Mouse (Mus musculus): ENCODE measurements at regions not wholly inside any gene's neighbourhood (a gene's known extent, or its start where the extent isn't known, plus 50 kb on each side); places are given as distances from the start of the nearest gene placed in this dataset.

DNA sequence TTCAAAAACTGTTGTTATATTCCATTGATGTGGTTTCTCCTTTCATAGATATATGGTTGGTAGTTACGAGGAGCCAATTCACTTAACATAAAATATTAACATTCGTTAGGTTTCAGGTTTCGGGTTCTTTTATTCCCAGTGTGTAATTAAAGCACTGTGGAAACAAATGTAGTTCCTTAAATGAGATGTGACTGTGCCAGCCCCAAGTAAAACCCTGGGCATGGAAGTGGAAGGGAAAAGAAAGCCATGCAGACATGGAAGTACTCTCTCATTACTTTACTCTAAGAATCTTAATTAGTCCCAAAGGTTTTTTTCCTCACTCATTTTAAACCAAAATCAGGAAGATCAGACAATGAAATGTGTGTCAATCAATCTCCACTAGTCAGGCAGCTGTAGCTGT lies 784.9 kb upstream of the Apob start:
- DNase-seq, result no peak

DNA sequence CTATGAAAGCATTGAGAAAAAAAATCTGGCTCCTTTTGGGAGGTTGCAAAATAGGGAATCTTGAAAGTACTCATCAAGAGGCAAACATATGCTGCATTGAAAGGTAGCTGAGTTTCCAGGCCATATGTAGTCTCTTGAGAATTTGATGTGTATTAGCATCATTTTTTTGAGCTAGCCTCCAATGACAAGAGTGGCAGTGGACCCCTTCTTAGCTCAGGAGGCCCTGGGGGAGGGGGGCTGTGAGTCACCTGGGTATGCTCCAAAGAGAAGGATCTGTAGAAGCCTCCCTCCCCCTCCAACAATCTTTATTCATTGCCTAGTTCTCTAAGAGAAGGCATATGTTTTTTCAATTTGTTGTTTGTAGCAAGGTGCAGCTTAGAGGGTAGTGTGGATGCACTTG lies 779.4 kb upstream of the Apob start:
- no peak for DNase-seq

DNA sequence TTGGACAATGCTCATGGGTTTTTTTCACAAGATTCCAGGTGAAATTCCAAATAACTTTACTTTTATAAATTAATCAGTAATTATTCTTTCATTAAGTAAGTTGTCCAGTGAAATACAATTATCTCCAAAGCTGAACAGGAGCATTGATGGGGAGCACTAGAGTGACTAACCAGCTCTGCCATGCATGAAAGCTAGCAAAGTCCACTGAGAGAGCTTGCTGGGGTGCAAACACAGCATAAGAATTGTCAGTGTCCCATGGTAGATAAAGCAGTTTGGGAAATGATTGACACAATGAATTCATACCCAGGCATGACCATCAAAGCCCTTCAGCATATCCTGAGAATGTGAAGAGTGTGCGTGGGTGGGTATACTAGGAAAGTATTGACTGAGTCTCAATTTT lies 776.6 kb upstream of the Apob start:
- no peak for DNase-seq

DNA sequence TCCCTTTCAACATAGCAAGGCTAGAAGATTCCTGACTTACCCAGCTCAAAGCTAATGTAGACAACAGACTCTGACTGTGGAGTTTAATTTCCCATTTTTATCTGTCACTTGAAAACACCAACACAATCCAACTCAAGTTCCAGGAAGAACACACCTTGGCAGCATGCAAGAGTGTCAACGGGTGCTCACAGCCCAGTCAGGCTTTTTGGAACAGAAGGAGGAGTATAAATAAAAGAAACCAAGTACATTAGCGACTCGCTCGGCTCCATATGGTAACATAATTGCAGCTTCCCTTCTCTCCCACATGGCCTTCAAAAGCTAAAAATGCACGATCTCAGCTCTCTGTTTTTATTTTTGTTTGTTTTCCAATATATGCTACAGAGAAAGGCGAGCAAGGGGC lies 761.8 kb upstream of the Apob start:
- no peak for DNase-seq

DNA sequence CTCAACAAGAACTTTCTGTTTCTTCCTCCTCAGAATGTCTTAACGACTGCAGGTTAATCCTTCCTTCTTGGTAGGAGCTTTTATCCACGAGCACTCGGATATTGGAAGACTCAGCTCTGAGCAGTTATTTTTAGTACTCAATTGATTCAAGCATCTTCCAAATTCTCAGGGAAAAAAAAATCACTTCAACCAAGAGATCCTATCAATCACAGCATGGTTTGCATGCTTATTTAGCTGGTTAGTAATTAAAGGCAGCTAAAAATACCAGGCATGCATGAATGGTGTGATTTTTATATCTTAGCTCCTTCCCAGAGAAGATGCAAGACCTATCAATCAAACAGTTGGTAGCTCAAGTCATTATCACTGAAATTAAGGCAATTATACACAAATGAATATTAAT lies 759.9 kb upstream of the Apob start:
- no peak for DNase-seq

DNA sequence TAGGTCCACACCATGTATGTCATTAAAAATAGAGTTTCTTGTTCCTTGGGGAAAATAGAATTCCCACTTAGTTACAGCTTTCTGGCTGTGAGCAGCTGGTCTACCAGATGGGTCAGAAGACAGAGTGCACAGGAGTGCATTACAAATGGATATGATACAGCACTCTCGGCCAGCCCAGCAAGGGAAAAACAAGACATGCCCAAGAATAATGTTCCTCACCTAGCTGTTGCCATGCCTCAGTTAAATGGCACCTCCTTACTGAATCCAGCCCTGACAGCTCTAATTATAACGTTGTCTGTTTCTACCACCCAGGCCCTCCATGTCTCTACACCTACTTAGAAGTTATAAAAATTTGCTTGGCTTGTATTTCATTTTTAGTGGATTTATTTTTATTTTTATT lies 749.3 kb upstream of the Apob start:
- no peak for DNase-seq

DNA sequence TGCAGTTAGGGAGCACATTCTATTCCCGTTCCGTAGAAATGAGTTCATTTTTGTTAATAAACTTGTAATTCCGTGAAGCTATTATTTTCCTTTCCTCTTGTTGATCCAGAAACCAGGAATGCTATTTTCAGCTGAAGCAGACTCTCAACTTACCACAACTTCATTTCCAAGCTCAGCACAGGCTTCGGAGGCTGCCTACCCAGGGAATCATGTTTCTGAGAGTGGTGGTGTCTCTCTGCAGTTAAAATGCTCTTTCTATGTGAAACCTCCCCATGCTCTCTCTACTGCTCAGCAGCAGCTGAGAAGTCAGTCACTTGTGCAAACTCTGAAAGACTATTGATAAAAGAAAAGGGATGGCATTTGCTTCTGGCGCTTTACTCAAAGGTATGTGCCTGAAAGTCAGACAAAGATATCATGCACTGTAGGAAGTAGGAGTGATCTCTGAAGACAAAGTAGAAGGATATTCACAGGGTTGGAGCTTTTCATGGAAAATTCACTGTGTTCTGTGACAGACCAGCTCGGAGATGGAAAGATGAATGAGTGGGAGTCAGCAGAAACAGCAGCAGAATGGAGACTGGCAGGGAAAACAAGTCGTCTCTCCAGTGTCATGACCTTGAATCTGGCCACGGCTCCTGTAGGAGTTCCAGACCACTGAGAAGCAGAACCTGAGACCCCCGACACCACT lies 748.8 kb upstream of the Apob start:
- no peak for DNase-seq

DNA sequence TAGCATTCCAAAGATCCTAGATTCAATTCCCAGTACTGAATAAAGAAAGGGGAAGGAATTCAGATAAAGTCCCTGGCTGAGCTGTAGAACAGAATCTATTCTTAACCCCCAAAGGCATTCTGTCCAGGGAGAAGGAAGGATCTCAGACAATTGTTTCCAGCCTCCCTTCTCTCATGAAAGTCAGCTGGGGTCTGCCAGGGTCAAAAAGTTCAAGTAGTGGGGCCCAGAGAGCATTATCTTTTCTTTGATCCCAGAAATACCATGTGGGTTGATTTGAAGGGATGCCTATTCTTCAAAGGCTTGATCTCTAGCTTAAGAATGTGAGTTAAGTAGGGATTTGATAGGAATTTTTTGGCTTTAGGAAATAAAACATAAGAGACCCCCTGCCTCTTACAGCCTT lies 727.1 kb upstream of the Apob start:
- DNase-seq, result no peak

DNA sequence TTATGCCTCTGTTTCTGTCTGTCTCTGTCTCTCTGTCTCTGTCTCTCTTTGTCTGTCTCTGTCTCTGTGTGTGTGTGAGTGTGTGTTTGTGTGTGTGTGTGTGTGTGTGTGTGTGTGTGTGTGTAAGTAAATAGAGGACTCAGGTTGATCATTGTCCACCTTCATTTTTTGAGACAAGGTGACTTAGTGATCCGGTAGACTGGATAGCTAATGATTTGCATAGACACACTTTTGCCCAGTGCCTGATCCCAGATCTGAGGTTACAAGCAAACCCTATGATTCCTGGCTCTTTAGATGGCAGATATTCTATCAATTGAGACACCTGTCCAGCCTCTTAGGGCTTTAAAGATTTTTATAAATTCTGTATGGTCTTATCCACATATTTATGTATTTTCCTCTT lies 706.9 kb upstream of the Apob start:
- DNase-seq, result peak; percentile 27

DNA sequence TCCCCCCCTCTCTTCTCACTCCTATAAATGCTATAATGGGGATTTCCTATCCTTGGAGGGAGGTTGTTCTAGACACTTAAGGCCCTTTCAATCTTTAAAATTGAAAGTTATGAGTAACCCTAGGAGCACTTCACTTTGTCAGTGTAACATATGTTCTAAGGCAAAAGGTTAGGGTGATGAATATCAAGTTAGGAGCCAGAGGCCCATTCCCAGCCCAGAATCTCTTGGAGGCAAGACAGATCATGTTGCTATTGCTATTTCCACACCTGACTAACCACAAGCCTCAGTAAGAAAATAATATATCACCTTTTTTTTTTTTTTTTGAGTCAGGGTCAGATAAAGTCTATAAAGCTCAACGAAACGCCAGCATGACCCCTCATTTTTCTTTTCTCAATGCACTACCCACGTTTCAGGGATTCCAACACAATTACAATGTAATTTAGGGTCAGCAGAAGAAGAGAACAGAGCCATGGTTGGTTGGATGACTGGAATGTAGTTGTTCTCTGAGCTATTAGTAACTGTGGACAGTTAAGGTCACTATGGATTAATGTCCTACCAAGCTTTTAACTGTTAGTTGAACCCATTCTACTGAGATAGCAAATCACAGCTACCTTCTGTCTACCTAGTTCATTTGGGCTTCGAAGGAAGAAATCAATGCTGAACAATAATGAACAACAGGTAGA lies 693.0 kb upstream of the Apob start:
- DNase-seq, result no peak

DNA sequence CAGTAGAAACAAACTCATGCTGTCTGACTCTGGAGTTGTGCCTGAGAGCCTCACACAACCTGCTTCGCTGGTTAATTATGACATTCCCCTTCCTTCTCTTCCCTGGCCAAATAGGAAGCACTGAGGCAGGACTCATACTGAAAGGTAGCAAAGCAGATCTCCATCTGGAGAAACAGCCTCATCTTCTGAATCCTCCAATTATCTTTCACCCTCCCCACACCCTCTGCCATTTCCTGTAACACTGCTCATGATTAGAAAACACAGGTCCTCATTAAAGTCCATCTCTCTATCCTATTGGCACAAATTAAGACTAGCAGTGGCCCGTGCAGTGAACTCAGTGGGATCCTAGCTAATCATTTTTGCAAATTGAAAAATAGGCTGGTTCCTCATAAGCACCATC lies 685.9 kb upstream of the Apob start:
- DNase-seq, result no peak

DNA sequence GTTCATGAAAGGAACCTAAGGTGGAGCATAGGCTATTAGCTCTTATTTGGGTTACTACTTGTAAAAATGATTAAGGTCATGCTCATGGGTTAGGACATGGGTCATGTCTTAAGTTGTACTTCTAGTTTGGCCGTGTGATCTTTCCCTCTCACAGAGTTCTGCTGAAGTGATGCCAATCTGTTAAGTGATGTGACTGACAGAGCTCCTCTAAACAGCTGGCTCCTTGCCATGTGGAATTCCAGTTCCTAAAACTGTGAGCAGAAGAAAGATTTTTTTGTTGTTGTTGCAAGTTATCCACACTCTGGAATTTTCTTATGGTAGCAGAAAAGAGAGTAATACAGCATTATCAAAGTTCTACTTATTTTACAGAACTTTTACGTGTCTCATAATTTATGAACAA lies 680.4 kb upstream of the Apob start:
- no peak for DNase-seq

DNA sequence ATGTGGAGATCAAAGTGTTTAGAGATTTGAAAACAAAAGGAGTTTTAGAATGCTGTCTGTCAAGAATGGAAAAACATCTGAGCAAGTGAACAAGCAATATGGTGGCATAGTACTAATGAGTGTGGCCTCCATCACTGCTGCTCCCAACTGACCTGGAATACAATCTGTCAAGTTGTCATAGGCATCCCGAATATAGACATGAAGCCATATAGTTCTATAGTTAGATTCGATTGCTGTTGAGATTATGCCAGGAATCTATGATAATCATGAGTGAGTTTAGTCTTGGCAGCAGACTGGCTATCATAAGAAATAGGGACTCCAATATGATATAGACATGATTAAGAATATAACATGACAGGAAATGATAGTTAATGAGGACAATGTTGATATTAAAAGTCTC lies 656.0 kb upstream of the Apob start:
- DNase-seq, result no peak

DNA sequence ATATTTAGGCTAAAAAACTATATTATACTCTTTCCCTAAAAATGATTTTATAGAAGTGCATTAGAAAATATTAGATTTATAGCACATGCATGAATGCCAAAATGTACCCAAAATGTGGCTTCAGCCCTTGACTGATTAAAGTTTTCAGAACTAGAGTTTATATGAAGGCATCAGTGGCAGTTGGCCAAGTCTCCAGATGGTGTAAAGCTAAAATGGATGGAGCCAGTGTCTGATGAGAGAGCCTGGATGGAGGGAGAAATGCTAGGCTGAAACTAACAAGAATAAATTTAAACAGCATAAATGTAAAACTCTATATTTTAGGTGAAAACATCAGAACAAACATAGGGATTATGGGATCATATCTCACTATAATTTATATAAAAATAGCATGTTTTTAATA lies 648.8 kb upstream of the Apob start:
- DNase-seq, result no peak
